In genomic region chr11:115615108-115615825, GRCm38 (mm10) we compare ENCODE assay signal across 11 mouse cellular contexts. TPM values are rescaled to one million over a fixed set of nuclear protein-coding genes. Genes with fewer than 3 reads are reported as not detected.
A peak's percentile ranks its signal among the peaks of the same experiment; 100 is the strongest.
DNase-seq lines count a peak whose midpoint lies in the region; ATAC-seq lines count a peak whose summit lies in the region.
"Had no signal": no experiment of that assay in that cellular context is flagged by ENCODE, and none has a peak within 500 bp of the region (broad histone marks: within the 10 kb centered on the region; RNA-seq: fewer than 3 reads in every experiment).

No protein-coding gene starts in this region.

- no peak overlapping the region for H3K9ac ChIP-seq in hindbrain, embryonic 14.5 days
- peak overlapping the region; percentile 3; the same call in 1 of the 2 replicates for H3K9ac ChIP-seq in kidney, embryonic 15.5 days
- H3K9ac ChIP-seq: embryonic facial prominence, embryonic 15.5 days had no signal

- no peak overlapping the region for H3K4me2 ChIP-seq in hindbrain, embryonic 14.5 days (replicated peaks)
- H3K4me2 ChIP-seq in kidney, embryonic 15.5 days: no peak overlapping the region
- H3K4me2 ChIP-seq: embryonic facial prominence, embryonic 15.5 days had no signal

- peaks cover 28% of the 10 kb centered on the region for H3K4me1 ChIP-seq in hindbrain, embryonic 10.5 days (replicated peaks)
- 0 out of 2 replicates have a peak, but pooled peaks cover 5% of the 10 kb centered on the region for H3K4me1 ChIP-seq in hindbrain, embryonic 14.5 days (replicated peaks; ENCODE audit: control insufficient read depth, insufficient read depth, low read length)
- H3K4me1 ChIP-seq in kidney, embryonic 15.5 days: peaks cover 46% of the 10 kb centered on the region

- peak overlapping the region; percentile 35; the same call in 1 of the 2 replicates for H3K27ac ChIP-seq in hindbrain, embryonic 10.5 days
- no peak overlapping the region for H3K27ac ChIP-seq in hindbrain, embryonic 14.5 days
- peak overlapping the region; percentile 99 for H3K27ac ChIP-seq in kidney, embryonic 15.5 days
- H3K27ac ChIP-seq: embryonic facial prominence, embryonic 15.5 days had no signal

- no peaks in the 10 kb centered on the region for H3K27me3 ChIP-seq in hindbrain, embryonic 10.5 days (ENCODE audit: insufficient read depth, poor library complexity, severe bottlenecking)
- peaks cover 9% of the 10 kb centered on the region; the same call in 1 of the 2 replicates for H3K27me3 ChIP-seq in hindbrain, embryonic 14.5 days (ENCODE audit: control insufficient read depth, insufficient read depth, low read length)
- H3K27me3 ChIP-seq in kidney, embryonic 15.5 days: no peaks in the 10 kb centered on the region
- H3K27me3 ChIP-seq: embryonic facial prominence, embryonic 15.5 days had no signal

- DNase-seq in hindbrain, embryonic 10.5 days (ENCODE audit: low spot score): no peak
- no peak for DNase-seq in hindbrain, embryonic 14.5 days (ENCODE audit: low spot score)
- DNase-seq in ES-CJ7 (ENCODE audit: low read depth, low spot score): peak; percentile 89
- peak; percentile 80 for DNase-seq in adrenal gland, postnatal 14 days
- no peak for DNase-seq in B cell, adult 2 months
- DNase-seq: gastrocnemius, postnatal 25 days; liver; thymus, postnatal 4 days had no signal

- WGBS in hindbrain, embryonic 10.5 days: 87% methylated on average over 15 of the region's 15 CpGs
- WGBS in hindbrain, embryonic 14.5 days: 84% methylated on average over 15 of the region's 15 CpGs
- 78% methylated on average over 15 of the region's 15 CpGs for WGBS in kidney, embryonic 15.5 days

- H3K36me3 ChIP-seq in hindbrain, embryonic 10.5 days: peaks cover 36% of the 10 kb centered on the region
- peaks cover 43% of the 10 kb centered on the region for H3K36me3 ChIP-seq in hindbrain, embryonic 14.5 days (replicated peaks; ENCODE audit: control insufficient read depth, insufficient read depth)
- peaks cover 49% of the 10 kb centered on the region for H3K36me3 ChIP-seq in kidney, embryonic 15.5 days

- H3K9me3 ChIP-seq in hindbrain, embryonic 10.5 days: no peaks in the 10 kb centered on the region
- no peaks in the 10 kb centered on the region for H3K9me3 ChIP-seq in hindbrain, embryonic 14.5 days (ENCODE audit: control insufficient read depth, low read length)
- no peaks in the 10 kb centered on the region for H3K9me3 ChIP-seq in kidney, embryonic 15.5 days (replicated peaks)
- H3K9me3 ChIP-seq: embryonic facial prominence, embryonic 15.5 days had no signal

- H3K4me3 ChIP-seq in hindbrain, embryonic 10.5 days: no peak overlapping the region
- no peak overlapping the region for H3K4me3 ChIP-seq in hindbrain, embryonic 14.5 days (replicated peaks; ENCODE audit: low read length)
- no peak overlapping the region for H3K4me3 ChIP-seq in kidney, embryonic 15.5 days (replicated peaks)
- H3K4me3 ChIP-seq: embryonic facial prominence, embryonic 15.5 days had no signal

- no peak for ATAC-seq in hindbrain, embryonic 14.5 days (ENCODE audit: low FRiP score)
- ATAC-seq in kidney, embryonic 15.5 days (replicated peaks; ENCODE audit: low FRiP score): no peak
- no peak for ATAC-seq in megakaryocyte progenitor cell, adult 5-6 weeks (replicated peaks; ENCODE audit: poor library complexity)

RNA-seq across cellular contexts. Expression of gene Mif4gd, which starts 2.5 kb away (rescaled TPM):
- 16.3 and 20.6 TPM in 2 replicates for polyA plus RNA-seq in hindbrain, embryonic 10.5 days (2016; fragmentation: Nextera tagmentation; extraction: Ambion mirVana)
- polyA plus RNA-seq in hindbrain, embryonic 14.5 days (2014; fragmentation: Nextera tagmentation; extraction: Ambion mirVana): 11.3 and 13.5 TPM in 2 replicates
- total RNA-seq in adrenal gland, postnatal 14 days (2021): 98.2 and 112 TPM in 2 replicates
- polyA plus RNA-seq in kidney, embryonic 15.5 days (2015; fragmentation: Nextera tagmentation; extraction: Ambion mirVana): 35.8 and 37.6 TPM in 2 replicates
- total RNA-seq in megakaryocyte progenitor cell, adult 5-6 weeks (2015): 20.4 and 27.4 TPM in 2 replicates
- 17.7 and 23.0 TPM in 2 replicates for total RNA-seq in megakaryocyte progenitor cell, adult 5-6 weeks (2017)

RNA-seq across cellular contexts. Expression of gene Gga3, which starts 11.4 kb away (rescaled TPM):
- polyA plus RNA-seq in hindbrain, embryonic 10.5 days (2016; fragmentation: Nextera tagmentation; extraction: Ambion mirVana): 35.1 and 37.6 TPM in 2 replicates
- 34.1 and 39.4 TPM in 2 replicates for polyA plus RNA-seq in hindbrain, embryonic 14.5 days (2014; fragmentation: Nextera tagmentation; extraction: Ambion mirVana)
- total RNA-seq in adrenal gland, postnatal 14 days (2021): 19.5 and 23.8 TPM in 2 replicates
- 18.5 and 20.7 TPM in 2 replicates for polyA plus RNA-seq in kidney, embryonic 15.5 days (2015; fragmentation: Nextera tagmentation; extraction: Ambion mirVana)
- total RNA-seq in megakaryocyte progenitor cell, adult 5-6 weeks (2015): 27.9 and 28.3 TPM in 2 replicates
- 17.0 and 40.0 TPM in 2 replicates for total RNA-seq in megakaryocyte progenitor cell, adult 5-6 weeks (2017)

RNA-seq across cellular contexts. Expression of gene Mrps7, which starts 11.5 kb away (rescaled TPM):
- 104 and 112 TPM in 2 replicates for polyA plus RNA-seq in hindbrain, embryonic 10.5 days (2016; fragmentation: Nextera tagmentation; extraction: Ambion mirVana)
- polyA plus RNA-seq in hindbrain, embryonic 14.5 days (2014; fragmentation: Nextera tagmentation; extraction: Ambion mirVana): 72.5 and 74.1 TPM in 2 replicates
- 81.0 and 87.7 TPM in 2 replicates for total RNA-seq in adrenal gland, postnatal 14 days (2021)
- polyA plus RNA-seq in kidney, embryonic 15.5 days (2015; fragmentation: Nextera tagmentation; extraction: Ambion mirVana): 102 and 103 TPM in 2 replicates
- total RNA-seq in megakaryocyte progenitor cell, adult 5-6 weeks (2015): 56.9 and 63.7 TPM in 2 replicates
- total RNA-seq in megakaryocyte progenitor cell, adult 5-6 weeks (2017): 43.2 and 50.3 TPM in 2 replicates

RNA-seq across cellular contexts. Expression of gene Slc25a19, which starts 12.8 kb away (rescaled TPM):
- polyA plus RNA-seq in hindbrain, embryonic 10.5 days (2016; fragmentation: Nextera tagmentation; extraction: Ambion mirVana): 23.7 and 24.7 TPM in 2 replicates
- 37.8 and 42.3 TPM in 2 replicates for polyA plus RNA-seq in hindbrain, embryonic 14.5 days (2014; fragmentation: Nextera tagmentation; extraction: Ambion mirVana)
- 181 and 188 TPM in 2 replicates for total RNA-seq in adrenal gland, postnatal 14 days (2021)
- 45.8 and 48.3 TPM in 2 replicates for polyA plus RNA-seq in kidney, embryonic 15.5 days (2015; fragmentation: Nextera tagmentation; extraction: Ambion mirVana)
- 8.7 and 10.2 TPM in 2 replicates for total RNA-seq in megakaryocyte progenitor cell, adult 5-6 weeks (2015)
- total RNA-seq in megakaryocyte progenitor cell, adult 5-6 weeks (2017): 15.2 and 18.2 TPM in 2 replicates

RNA-seq across cellular contexts. Expression of gene Nup85, which starts 51.0 kb away (rescaled TPM):
- polyA plus RNA-seq in hindbrain, embryonic 10.5 days (2016; fragmentation: Nextera tagmentation; extraction: Ambion mirVana): 192 and 243 TPM in 2 replicates
- polyA plus RNA-seq in hindbrain, embryonic 14.5 days (2014; fragmentation: Nextera tagmentation; extraction: Ambion mirVana): 95.2 and 99.8 TPM in 2 replicates
- 40.7 and 52.8 TPM in 2 replicates for total RNA-seq in adrenal gland, postnatal 14 days (2021)
- polyA plus RNA-seq in kidney, embryonic 15.5 days (2015; fragmentation: Nextera tagmentation; extraction: Ambion mirVana): 174 and 190 TPM in 2 replicates
- total RNA-seq in megakaryocyte progenitor cell, adult 5-6 weeks (2015): 131 and 149 TPM in 2 replicates
- 131 and 147 TPM in 2 replicates for total RNA-seq in megakaryocyte progenitor cell, adult 5-6 weeks (2017)

Comparison
In these comparisons a context has a peak if more than half of its experiments do, and no peak if none do; other contexts are left out.
1. DNase-seq: peak in ES-CJ7 (single experiment) and adrenal gland, postnatal 14 days (single experiment); none in hindbrain, embryonic 10.5 days (single experiment), hindbrain, embryonic 14.5 days (single experiment) and B cell, adult 2 months (0 of 2).